Mouse (Mus musculus): Measurements from ENCODE around the gene Tsen34. TPM values are rescaled to one million over a fixed set of nuclear protein-coding genes. Genes with fewer than 3 reads are reported as not detected.

Gene Tsen34
- polyA plus RNA-seq (2015; fragmentation: Nextera tagmentation; extraction: Ambion mirVana), result 67.5 and 70.1 TPM in 2 replicates

DNA sequence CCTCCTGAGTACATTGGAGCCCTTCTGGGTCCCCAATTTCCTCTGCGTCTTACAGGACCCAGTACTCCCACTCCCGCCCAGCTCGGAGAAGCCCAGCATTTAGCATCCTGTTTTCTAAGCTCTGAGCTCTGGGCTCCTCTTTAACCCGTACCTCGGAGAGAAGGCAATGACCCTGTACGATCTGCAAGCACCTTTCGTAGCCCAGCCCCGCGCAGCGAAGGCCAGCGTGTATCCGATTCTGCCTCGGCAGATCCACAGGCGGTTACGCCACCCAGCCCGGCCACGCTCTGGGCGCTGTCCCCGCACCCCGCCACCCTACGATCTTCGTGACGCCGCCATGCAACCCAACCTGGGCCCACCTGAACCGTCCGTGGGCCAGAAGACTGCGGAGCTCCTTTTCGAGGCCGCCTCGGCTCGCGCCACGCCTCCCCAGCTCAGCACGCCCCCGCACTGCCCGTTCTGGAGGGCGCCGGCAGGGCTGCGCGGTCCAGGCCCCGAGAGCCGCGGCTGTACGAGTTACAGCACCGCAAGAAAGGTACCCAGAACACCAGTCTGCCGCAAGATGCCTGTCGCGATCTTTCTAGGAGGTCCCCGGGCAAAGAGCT, at the start of gene Tsen34:
Gene Tsen34, plus strand, starts transcription at position 482 of the 605 bp plus-strand sequence.
- peak; percentile 50 for DNase-seq (ENCODE audit: low spot score)

- no peak for DNase-seq (ENCODE audit: low spot score)
Measured at GRCm38 (mm10) chr7:3643412-3643811, 49.3 kb upstream of the Tsen34 start.

- DNase-seq (ENCODE audit: low spot score), result no peak
Measured at GRCm38 (mm10) chr7:3643843-3644242, 48.8 kb upstream of the Tsen34 start.

DNA sequence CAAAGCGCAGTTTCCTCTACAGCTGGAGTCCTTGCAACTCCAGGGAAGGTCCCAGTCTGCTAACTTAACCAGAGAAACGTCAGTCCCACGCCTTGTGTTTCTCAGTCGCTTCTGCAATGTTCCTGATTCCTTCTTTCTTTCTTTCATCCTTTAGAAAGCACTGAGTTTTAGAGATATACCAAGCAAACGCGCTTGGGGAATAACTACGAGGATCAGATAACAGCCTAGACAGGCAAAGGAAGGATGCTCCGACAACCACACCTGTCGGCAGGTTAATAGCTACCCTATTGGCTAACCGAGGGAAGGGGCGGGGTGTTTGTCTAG, 48.4 kb upstream of the Tsen34 start:
- no peak for DNase-seq (ENCODE audit: low spot score)

GRCm38 (mm10) chr7:3644672-3645487, 47.8 kb upstream of the Tsen34 start, which contains the start of gene Cnot3:
Cnot3 (plus strand) TSS chr7:3645268.
- peak; percentile 99 for DNase-seq (ENCODE audit: low spot score)

DNA sequence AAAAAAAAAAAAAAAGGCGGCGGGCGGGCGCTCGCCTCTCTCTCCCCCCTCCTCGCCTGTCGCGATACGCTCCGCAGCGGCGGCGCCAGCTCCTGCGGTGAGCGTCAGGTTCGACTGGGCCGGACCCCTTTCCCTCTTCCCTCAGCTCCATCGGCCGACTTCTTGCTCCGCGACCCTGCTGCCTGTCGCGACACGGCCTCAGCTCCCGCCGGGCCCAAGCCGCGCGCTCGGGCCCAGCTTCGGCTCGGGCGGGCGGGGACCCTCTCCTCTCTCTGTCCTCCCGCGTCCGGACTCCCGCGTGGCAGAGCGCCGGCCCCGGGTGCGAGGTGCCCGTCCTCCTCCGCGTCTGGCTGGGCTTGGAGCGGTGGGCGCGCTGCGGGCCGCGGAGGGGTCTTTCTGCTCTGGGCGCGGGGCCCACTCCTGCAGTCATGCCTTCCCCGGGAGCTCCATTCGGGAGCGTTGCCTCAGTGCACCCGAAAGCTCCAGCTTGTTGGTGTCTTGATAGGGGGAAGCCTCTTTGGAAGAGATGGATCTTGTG, 47.1 kb upstream of the Tsen34 start:
- no peak for DNase-seq (ENCODE audit: low spot score)

GRCm38 (mm10) chr7:3646188-3646587, 46.5 kb upstream of the Tsen34 start:
- DNase-seq (ENCODE audit: low spot score), result peak; percentile 19

DNA sequence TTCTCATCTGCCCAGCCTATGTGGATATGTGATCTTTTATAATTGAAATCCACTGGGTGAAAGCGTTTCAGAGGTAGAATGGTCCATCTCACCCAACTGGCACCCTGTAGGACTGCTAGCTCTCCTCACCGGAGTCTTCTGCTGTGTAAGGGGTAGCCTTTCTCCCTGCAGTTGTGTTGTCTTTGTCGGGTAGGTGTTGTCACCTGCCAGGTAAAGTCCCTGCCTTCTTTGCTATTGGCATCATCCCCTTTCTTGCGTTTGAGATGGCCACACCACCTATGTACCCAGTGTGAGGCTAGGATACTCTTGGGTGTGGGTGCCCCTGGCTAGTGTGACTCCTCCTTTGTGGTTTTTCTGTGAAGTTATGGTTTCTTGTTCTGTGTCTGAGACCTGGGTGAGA, 46.0 kb upstream of the Tsen34 start:
- DNase-seq (ENCODE audit: low spot score), result no peak

- no peak for DNase-seq (ENCODE audit: low spot score)
Measured at GRCm38 (mm10) chr7:3656966-3657365, 35.7 kb upstream of the Tsen34 start.

GRCm38 (mm10) chr7:3658578-3658977, 34.1 kb upstream of the Tsen34 start:
- DNase-seq (ENCODE audit: low spot score), result no peak

- DNase-seq (ENCODE audit: low spot score), result no peak
Measured at GRCm38 (mm10) chr7:3664524-3665214, 28.0 kb upstream of the Tsen34 start.

GRCm38 (mm10) chr7:3665215-3666114, 27.2 kb upstream of the Tsen34 start, which contains the start of gene Leng1:
Leng1 (minus strand) TSS chr7:3665840.
- DNase-seq (ENCODE audit: low spot score), result peak; percentile 95

- no peak for DNase-seq (ENCODE audit: low spot score)
Measured at GRCm38 (mm10) chr7:3666921-3667391, 25.7 kb upstream of the Tsen34 start.

DNA sequence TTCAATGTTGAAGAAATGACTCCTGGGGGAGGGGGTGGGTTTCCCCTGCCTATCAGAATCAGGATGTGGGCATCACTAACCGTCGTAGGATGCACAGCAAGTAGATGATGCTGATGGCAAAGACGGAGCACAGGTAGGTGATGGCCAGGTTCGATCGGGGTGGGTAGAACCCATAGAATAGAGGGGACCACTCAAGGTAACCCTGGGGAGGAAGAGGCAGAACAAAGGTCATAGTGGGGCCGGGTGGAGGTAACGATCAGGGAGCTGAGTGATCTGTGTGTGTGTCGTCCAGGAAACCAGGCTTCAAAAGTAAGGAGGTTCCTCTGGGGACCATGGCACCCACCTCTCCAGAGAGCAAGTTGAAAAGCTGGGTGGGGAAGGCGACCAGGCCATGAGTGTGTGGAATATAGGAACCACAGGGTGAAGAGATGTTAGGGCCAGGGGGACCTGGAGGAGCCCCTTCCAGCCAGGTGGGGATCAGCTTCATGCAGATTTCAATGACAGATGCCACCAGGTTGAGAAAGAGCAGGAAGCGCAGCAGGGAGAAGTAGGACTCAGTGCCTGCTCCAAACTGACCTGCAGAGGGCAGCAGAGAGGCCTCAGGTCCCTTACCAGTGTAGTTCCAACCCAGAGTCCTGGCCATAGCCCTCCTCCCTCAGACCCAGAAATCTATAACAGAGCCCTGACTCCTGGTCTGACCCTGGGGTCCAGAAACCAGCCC, 18.0 kb upstream of the Tsen34 start:
- peak; percentile 79 for DNase-seq (ENCODE audit: low spot score)

GRCm38 (mm10) chr7:3675228-3675548, 17.5 kb upstream of the Tsen34 start:
- DNase-seq (ENCODE audit: low spot score), result no peak

GRCm38 (mm10) chr7:3676371-3676770, 16.3 kb upstream of the Tsen34 start:
- DNase-seq (ENCODE audit: low spot score), result no peak

DNA sequence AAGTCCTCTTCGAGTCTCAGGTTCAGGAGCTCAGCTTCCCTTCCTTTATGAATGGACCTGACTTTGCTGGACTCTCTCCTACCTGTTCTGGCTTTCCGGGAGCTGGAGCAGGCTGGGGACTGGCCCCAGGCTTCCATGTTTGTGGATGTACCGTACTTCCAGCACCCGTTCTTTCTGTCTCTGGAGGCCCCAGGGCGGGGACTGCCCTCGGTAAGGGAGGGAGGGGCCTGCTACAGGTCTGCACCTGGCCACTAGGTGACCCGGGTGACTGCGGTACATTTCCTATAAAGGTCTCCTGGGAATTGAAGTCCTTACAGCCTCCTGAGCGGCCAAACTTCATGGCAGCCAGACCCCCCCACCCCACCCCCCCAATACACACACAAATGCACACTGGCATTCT, 15.3 kb upstream of the Tsen34 start, which contains the start of gene Tmc4:
Gene Tmc4, minus strand, starts transcription at position 212 of the 400 bp plus-strand sequence.
- DNase-seq (ENCODE audit: low spot score), result no peak

DNA sequence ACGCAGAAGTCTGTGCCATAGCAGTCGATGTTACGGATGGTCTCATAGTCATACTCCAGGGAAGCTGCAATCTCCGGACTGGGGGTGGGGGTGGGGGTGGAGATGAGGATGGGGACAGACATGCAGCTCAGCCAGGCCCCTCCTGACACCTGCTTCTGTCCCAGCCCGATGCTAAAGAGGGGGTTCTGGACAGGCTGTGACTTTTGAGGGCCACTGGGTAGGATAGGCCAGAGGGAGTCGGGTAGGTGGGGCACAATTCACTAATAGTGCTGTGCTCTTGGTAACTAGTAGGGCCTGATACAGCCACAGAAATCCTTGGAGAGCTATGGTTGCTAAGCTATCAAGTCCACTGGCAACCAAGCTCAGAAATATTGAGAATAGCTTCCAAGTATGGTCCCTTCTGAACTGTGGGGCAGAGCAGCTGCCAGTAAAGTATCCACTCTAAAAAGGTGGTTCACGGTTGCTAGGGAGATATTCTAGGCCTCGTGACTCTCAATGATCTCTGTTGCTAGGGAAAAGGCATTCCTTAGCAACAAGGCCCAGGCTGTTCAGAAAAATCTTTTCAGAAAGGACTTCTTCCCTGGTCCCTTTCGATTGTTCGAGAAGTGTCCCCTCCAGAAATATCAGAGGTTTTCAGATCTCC, 8.6 kb upstream of the Tsen34 start:
- no peak for DNase-seq (ENCODE audit: low spot score)

DNA sequence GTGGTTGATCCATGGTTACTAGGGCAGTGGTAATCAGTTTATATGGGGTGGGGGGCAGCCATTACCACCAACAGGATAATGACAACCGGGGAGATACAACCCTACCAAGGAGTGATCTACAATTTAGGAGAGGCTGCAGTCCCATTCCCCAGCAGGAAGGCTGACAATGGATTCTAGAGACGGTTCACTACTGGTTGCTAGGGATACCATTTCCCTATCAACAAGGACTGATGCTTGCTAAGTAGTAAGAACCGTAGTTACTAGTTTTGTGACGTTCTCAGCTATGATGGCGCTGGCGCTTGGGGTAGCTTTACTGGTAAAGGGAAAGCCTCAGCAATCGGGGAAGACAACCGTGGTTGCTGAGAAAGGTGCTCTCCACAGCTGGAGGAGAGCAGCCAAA, 8.0 kb upstream of the Tsen34 start:
- DNase-seq (ENCODE audit: low spot score), result no peak

All from thymus, postnatal 0 days (tissue).